Mouse (Mus musculus) gastrocnemius, adult 18-20 months (tissue): ENCODE data around the gene Elovl7. TPM values are rescaled to one million over a fixed set of nuclear protein-coding genes. Genes with fewer than 3 reads are reported as not detected.

Source experiments
- total RNA-seq, 2 experiments: library from RNA; stranded (reverse); gene quantifications; 2 replicates each; pipeline ENCODE4 v1.2.3; 2021

The Elovl7 gene
- total RNA-seq, 2 experiments from 2014 or later: 0.27 to 0.33 TPM

Other genes starting within 250 kb of the Elovl7 start
- gene Smim15, start 170.0 kb upstream of the Elovl7 start, total RNA-seq: 10 to 100 TPM; 15.1 to 18.7 TPM
- gene Ndufaf2, start 55.8 kb upstream of the Elovl7 start, total RNA-seq: 10 to 100 TPM; 20.4 to 24.3 TPM
- 1 to 10 TPM; 4.7 to 5.1 TPM for gene Ercc8, start 55.7 kb upstream of the Elovl7 start, total RNA-seq
- gene Depdc1b, start 101.9 kb downstream of the Elovl7 start, total RNA-seq: not detected
- 100 to 1,000 TPM; 284 to 289 TPM for gene Pde4d, start 235.5 kb downstream of the Elovl7 start, total RNA-seq